Mouse (Mus musculus) C2C12 (cell line): ENCODE data around the gene Barhl1.

Experiments used
- CEBPB ChIP-seq: IDR thresholded peaks from one replicate; pipeline ENCODE4 v1.6.1; 2011; ENCODE audit warnings: low read depth, mild to moderate bottlenecking, control low read depth, moderate library complexity
- CTCF ChIP-seq: IDR thresholded peaks from one replicate; pipeline ENCODE4 v1.5.1; 2011; ENCODE audit not compliant: control insufficient read depth, insufficient read depth, insufficient read length
- MAX ChIP-seq: IDR thresholded peaks from one replicate; pipeline ENCODE4 v1.6.1; 2011; ENCODE audit warnings: mild to moderate bottlenecking, control low read depth
- MYOD1 ChIP-seq: IDR thresholded peaks from one replicate; pipeline ENCODE4 v1.6.1; 2011; ENCODE audit warnings: low read depth; ENCODE audit not compliant: control insufficient read depth, insufficient read length
- MYOG ChIP-seq: IDR thresholded peaks from one replicate; pipeline ENCODE4 v1.6.1; 2011; ENCODE audit not compliant: control insufficient read depth, insufficient read length; ENCODE audit errors: extremely low read depth
- USF1 ChIP-seq: IDR thresholded peaks from one replicate; pipeline ENCODE4 v1.6.1; 2011; ENCODE audit warnings: low read depth, mild to moderate bottlenecking, control low read depth, moderate library complexity

DNA sequence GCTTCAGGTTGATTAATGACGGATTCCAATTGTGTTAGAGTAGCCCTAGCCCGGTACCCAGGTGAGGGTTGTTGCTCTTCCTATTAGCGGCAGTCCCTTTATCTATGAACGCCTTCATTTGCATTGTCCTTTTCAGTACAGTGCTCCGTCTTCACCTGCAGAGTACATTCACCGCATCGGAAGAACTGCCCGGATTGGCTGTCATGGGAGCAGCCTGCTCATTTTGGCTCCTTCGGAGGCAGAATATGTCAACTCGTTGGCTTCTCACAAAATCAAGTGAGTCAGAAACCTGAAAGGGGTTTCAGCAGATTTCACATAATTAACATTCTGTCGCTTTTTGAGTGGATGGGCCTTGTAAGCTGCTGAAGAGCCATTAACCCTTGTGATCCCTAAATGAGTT is 40.9 kb downstream of the Barhl1 start:
- no peak for TF ChIP-seq CTCF
- TF ChIP-seq MYOG, result no peak
- TF ChIP-seq USF1, result no peak
- TF ChIP-seq MYOD1, result no peak
- no peak for TF ChIP-seq CEBPB
- no peak for TF ChIP-seq MAX
